Mouse (Mus musculus) midbrain, embryonic 13.5 days (tissue): Measurements from ENCODE around the gene Arid3a. TPM values are rescaled to one million over a fixed set of nuclear protein-coding genes. Genes with fewer than 3 reads are reported as not detected.
"Not testable (repeated sequence)": the region's sequence is repeated elsewhere in the genome, so short reads cannot be mapped to it uniquely, and the experiment has no call there.

Experiments
- ATAC-seq: fragments of 200-750 bp; cut with Nextera tagmentation; 2 replicates; pipeline ENCODE4 v1.8.0; 2017; ENCODE audit warnings: mild to moderate bottlenecking, moderate TSS enrichment, moderate library complexity
- H3K27ac ChIP-seq: fragments of 300-500 bp; sonication (generic); 2 replicates; pipeline ENCODE4 v1.5.1; 2015; ENCODE audit warnings: inconsistent platforms, mild to moderate bottlenecking, moderate library complexity
- H3K27me3 ChIP-seq: fragments of 300-500 bp; sonication (generic); 2 replicates; pipeline ENCODE4 v1.6.1; 2015; ENCODE audit warnings: mild to moderate bottlenecking, inconsistent platforms
- H3K36me3 ChIP-seq: fragments of 300-500 bp; sonication (generic); 2 replicates; pipeline ENCODE4 v1.6.1; 2015; ENCODE audit warnings: mild to moderate bottlenecking, inconsistent platforms
- H3K4me1 ChIP-seq: fragments of 300-500 bp; sonication (generic); replicated peaks from 2 replicates; pipeline ENCODE4 v1.6.1; 2015; ENCODE audit warnings: inconsistent platforms
- H3K4me2 ChIP-seq: fragments of 300-500 bp; sonication (generic); replicated peaks from 2 replicates; pipeline ENCODE4 v1.6.1; 2015; ENCODE audit warnings: moderate library complexity, mild to moderate bottlenecking, inconsistent platforms
- H3K4me3 ChIP-seq: fragments of 300-500 bp; sonication (generic); replicated peaks from 2 replicates; pipeline ENCODE4 v1.5.1; 2015; ENCODE audit warnings: mild to moderate bottlenecking, inconsistent platforms
- H3K9ac ChIP-seq: fragments of 300-500 bp; sonication (generic); replicated peaks from 2 replicates; pipeline ENCODE4 v1.6.1; 2015; ENCODE audit warnings: mild to moderate bottlenecking, inconsistent platforms
- H3K9me3 ChIP-seq: fragments of 300-500 bp; sonication (generic); 2 replicates; pipeline ENCODE4 v1.6.1; 2016; ENCODE audit warnings: mild to moderate bottlenecking, inconsistent platforms
- WGBS: fragments of 180-500 bp; shearing (Covaris S2); methylation state at CpG from one replicate; pipeline ENCODE4 v1.1.7; 2015; 5-methylcytosine and 5-hydroxymethylcytosine counted together
- polyA plus RNA-seq: library from polyadenylated mRNA; unstranded; fragments of >200 nt; fragmentation: Nextera tagmentation; extraction: Ambion mirVana; gene quantifications from 2 replicates; pipeline ENCODE4 v1.2.1, GENCODE M21; 2015

The Arid3a gene
- polyA plus RNA-seq, result 3.8 and 3.9 TPM in 2 replicates

GRCm38 (mm10) chr10:79926491-79927323 lies at the start of gene Arid3a:
Gene Arid3a (plus strand): TSS chr10:79927043.
- Histone ChIP-seq H3K4me2 (peak within 1 kb of the TSS; percentile 91), H3K36me3 (peaks cover 13% of the 10 kb centered on the region), H3K9me3 (no peaks in the 10 kb centered on the region), H3K27ac (peak within 1 kb of the TSS; percentile 89), H3K4me3 (peak within 1 kb of the TSS; percentile 81), H3K4me1 (peaks cover 43% of the 10 kb centered on the region), H3K9ac (peak within 1 kb of the TSS; percentile 87), H3K27me3 (peaks cover 22% of the 10 kb centered on the region)
- under 1% methylated on average over 63 of the region's 63 CpGs for WGBS
- ATAC-seq, result peak; percentile 63

DNA sequence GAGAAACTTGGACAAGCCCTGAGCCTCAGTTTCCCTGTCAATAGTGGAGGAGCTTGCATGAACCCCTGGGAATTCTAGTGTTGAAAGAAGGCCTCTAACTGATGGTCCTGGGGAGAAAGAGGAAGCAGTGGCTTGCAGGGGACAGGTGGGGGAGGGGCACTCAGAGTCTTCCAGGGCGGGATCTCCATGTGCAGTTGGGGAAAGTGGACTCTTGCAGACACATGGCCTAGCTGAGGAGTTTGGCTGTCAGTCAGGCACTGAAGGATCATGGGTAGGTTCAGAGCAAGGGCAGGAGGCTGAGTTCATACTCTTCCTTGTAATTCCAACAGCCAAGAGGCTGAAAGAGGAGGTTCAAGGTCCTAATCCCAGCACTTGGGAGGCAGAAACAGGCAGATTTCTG lies 49.7 kb upstream of the Arid3a start:
- Histone ChIP-seq H3K9ac (no peak overlapping the region), H3K27me3 (peaks cover 25% of the 10 kb centered on the region), H3K27ac (no peak overlapping the region), H3K4me1 (peaks cover 29% of the 10 kb centered on the region), H3K36me3 (0 out of 2 replicates have a peak, but pooled peaks cover 4% of the 10 kb centered on the region), H3K4me3 (no peak overlapping the region), H3K4me2 (no peak overlapping the region), H3K9me3 (no peaks in the 10 kb centered on the region)
- 56% methylated on average over 1 of the region's 1 CpGs for WGBS
- ATAC-seq, result no peak

- no peak for ATAC-seq
- no peak overlapping the region for H3K9ac ChIP-seq
- H3K9me3 ChIP-seq, result no peaks in the 10 kb centered on the region
- 40% methylated on average over 12 of the region's 12 CpGs for WGBS
- H3K4me3 ChIP-seq, result no peak overlapping the region
- H3K4me1 ChIP-seq, result peaks cover 28% of the 10 kb centered on the region
- peaks cover 31% of the 10 kb centered on the region for H3K27me3 ChIP-seq
- H3K36me3 ChIP-seq, result 0 out of 2 replicates have a peak, but pooled peaks cover 1% of the 10 kb centered on the region
- no peak overlapping the region for H3K4me2 ChIP-seq
- no peak overlapping the region for H3K27ac ChIP-seq
These were observed 49.1 kb upstream of the Arid3a start for GRCm38 (mm10) chr10:79877757-79878156.

GRCm38 (mm10) chr10:79879527-79879926 lies 47.3 kb upstream of the Arid3a start:
- H3K9me3 ChIP-seq, result no peaks in the 10 kb centered on the region
- H3K4me1 ChIP-seq, result peaks cover 23% of the 10 kb centered on the region
- H3K36me3 ChIP-seq, result no peaks in the 10 kb centered on the region
- peaks cover 40% of the 10 kb centered on the region for H3K27me3 ChIP-seq
- no peak overlapping the region for H3K4me3 ChIP-seq
- no peak overlapping the region for H3K4me2 ChIP-seq
- 46% methylated on average over 3 of the region's 3 CpGs for WGBS
- no peak overlapping the region for H3K27ac ChIP-seq
- H3K9ac ChIP-seq, result no peak overlapping the region
- ATAC-seq, result no peak

DNA sequence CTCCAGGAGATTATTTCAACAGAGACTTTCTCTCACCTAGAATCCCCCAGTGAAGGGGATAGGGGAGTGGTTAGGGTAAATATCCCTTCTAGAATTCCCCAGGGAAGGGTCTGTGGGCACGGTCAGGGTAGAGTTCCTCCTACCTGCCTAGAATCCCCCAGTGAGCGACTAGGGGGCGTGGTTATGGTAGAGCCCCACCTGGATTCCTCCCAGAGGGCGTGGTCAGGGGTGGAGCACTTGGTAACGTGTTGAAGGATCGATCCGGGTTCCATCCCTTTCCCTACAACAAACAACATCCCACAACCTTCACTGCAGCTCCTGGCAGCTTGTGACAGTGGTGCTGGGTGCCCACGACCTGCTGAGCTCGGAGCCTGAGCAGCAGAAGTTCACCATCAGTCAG lies 46.1 kb upstream of the Arid3a start:
- Histone ChIP-seq H3K4me2 (no peak overlapping the region), H3K9me3 (no peaks in the 10 kb centered on the region)
- WGBS, result 21% methylated on average over 9 of the region's 9 CpGs

GRCm38 (mm10) chr10:79881981-79882380 lies 44.9 kb upstream of the Arid3a start:
- Histone ChIP-seq H3K9ac (no peak overlapping the region; the same call in 1 of the 2 replicates), H3K36me3 (no peaks in the 10 kb centered on the region), H3K27me3 (peaks cover 40% of the 10 kb centered on the region), H3K4me1 (peaks cover 12% of the 10 kb centered on the region), H3K4me2 (peak overlapping the region; percentile 33), H3K4me3 (no peak overlapping the region; the same call in 1 of the 2 replicates), H3K27ac (no peak overlapping the region), H3K9me3 (no peaks in the 10 kb centered on the region)
- no peak for ATAC-seq
- 6% methylated on average over 22 of the region's 22 CpGs for WGBS

More for the DNA sequence above, 46.1 kb upstream of the Arid3a start:
- no peak overlapping the region for H3K27ac ChIP-seq
- H3K4me1 ChIP-seq, result peaks cover 12% of the 10 kb centered on the region
- no peaks in the 10 kb centered on the region for H3K36me3 ChIP-seq
- peaks cover 40% of the 10 kb centered on the region for H3K27me3 ChIP-seq
- ATAC-seq, result no peak
- H3K4me3 ChIP-seq, result no peak overlapping the region
- no peak overlapping the region for H3K9ac ChIP-seq

- WGBS, result 16% methylated on average over 22 of the region's 22 CpGs
- Histone ChIP-seq H3K36me3 (no peaks in the 10 kb centered on the region), H3K4me1 (peaks cover 12% of the 10 kb centered on the region), H3K27ac (no peak overlapping the region), H3K9me3 (no peaks in the 10 kb centered on the region), H3K4me3 (no peak overlapping the region), H3K9ac (no peak overlapping the region), H3K4me2 (no peak overlapping the region), H3K27me3 (peaks cover 40% of the 10 kb centered on the region)
- ATAC-seq, result peak; percentile 32; the same call in 1 of the 2 replicates
These were observed 43.4 kb upstream of the Arid3a start for GRCm38 (mm10) chr10:79883297-79884084.

DNA sequence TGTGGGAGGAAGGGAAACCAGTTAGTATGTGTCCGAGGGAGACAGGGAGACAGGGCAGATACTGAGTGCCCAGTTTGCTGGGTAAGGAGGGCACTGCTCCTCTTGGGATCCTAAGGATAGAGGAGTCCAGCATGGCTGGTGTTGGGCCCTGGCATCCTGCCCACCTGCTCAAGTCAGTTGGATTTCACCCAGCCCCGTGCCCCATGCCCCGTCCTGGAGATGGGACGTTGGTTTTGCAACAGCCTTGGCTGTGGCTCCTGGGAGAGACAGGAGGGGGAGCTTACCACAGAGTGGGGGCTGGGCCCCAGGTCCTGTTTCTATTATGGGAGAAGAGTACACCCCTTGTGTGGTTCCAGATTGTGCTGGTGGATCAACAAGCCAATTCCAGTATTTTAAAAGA lies 42.4 kb upstream of the Arid3a start:
- H3K9ac ChIP-seq, result no peak overlapping the region
- no peak for ATAC-seq
- H3K4me1 ChIP-seq, result peaks cover 12% of the 10 kb centered on the region
- H3K4me3 ChIP-seq, result no peak overlapping the region
- H3K36me3 ChIP-seq, result no peaks in the 10 kb centered on the region
- H3K27ac ChIP-seq, result no peak overlapping the region
- H3K9me3 ChIP-seq, result no peaks in the 10 kb centered on the region
- no peak overlapping the region for H3K4me2 ChIP-seq
- WGBS, result 68% methylated on average over 4 of the region's 4 CpGs
- peaks cover 39% of the 10 kb centered on the region for H3K27me3 ChIP-seq

- not testable (repeated sequence) for H3K9me3 ChIP-seq, H3K36me3 ChIP-seq, H3K4me3 ChIP-seq, H3K27ac ChIP-seq, H3K4me2 ChIP-seq, ATAC-seq, H3K9ac ChIP-seq
- 84% methylated on average over 3 of the region's 3 CpGs for WGBS
- Histone ChIP-seq H3K4me1 (peaks cover 12% of the 10 kb centered on the region), H3K27me3 (peaks cover 34% of the 10 kb centered on the region)
These were observed 41.9 kb upstream of the Arid3a start for GRCm38 (mm10) chr10:79884938-79885337.

- Histone ChIP-seq H3K36me3 (no peaks in the 10 kb centered on the region), H3K4me3 (no peak within 1 kb of the TSS), H3K4me1 (peaks cover 9% of the 10 kb centered on the region), H3K27me3 (peaks cover 33% of the 10 kb centered on the region), H3K27ac (no peak within 1 kb of the TSS), H3K9ac (no peak within 1 kb of the TSS), H3K9me3 (no peaks in the 10 kb centered on the region), H3K4me2 (no peak within 1 kb of the TSS)
- WGBS, result 87% methylated on average over 6 of the region's 6 CpGs
- no peak for ATAC-seq
These were observed 40.8 kb upstream of the Arid3a start, which contains the start of gene Elane for GRCm38 (mm10) chr10:79886054-79886453. Gene Elane (plus strand): TSS chr10:79886247.

DNA sequence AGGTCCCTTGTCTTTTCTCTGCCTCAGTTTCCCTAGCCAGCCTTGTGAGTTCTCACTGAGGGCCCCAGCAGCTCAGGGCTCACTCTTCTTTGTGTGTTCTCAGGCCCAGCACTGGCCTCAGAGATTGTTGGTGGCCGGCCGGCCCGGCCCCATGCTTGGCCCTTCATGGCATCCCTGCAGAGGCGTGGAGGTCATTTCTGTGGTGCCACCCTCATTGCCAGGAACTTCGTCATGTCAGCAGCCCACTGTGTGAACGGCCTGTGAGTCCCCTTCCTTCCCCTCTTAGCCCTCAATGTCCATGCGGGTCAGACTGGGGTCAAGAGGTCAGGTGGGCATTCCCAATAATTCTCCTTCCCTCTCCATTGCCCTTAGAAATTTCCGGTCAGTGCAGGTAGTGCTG lies 40.2 kb upstream of the Arid3a start:
- Histone ChIP-seq H3K4me2 (no peak overlapping the region), H3K9ac (no peak overlapping the region), H3K9me3 (no peaks in the 10 kb centered on the region), H3K4me1 (peaks cover 9% of the 10 kb centered on the region), H3K4me3 (no peak overlapping the region), H3K36me3 (no peaks in the 10 kb centered on the region), H3K27me3 (peaks cover 30% of the 10 kb centered on the region), H3K27ac (no peak overlapping the region)
- 85% methylated on average over 8 of the region's 8 CpGs for WGBS
- no peak for ATAC-seq

- 98% methylated on average over 2 of the region's 2 CpGs for WGBS
- Histone ChIP-seq H3K27ac (no peak overlapping the region), H3K4me1 (no peaks in the 10 kb centered on the region), H3K9ac (no peak overlapping the region), H3K4me3 (no peak overlapping the region), H3K4me2 (no peak overlapping the region), H3K9me3 (no peaks in the 10 kb centered on the region), H3K36me3 (peaks cover 3% of the 10 kb centered on the region), H3K27me3 (peaks cover 10% of the 10 kb centered on the region; the same call in 1 of the 2 replicates)
- ATAC-seq, result no peak
These were observed 37.5 kb upstream of the Arid3a start for GRCm38 (mm10) chr10:79889386-79889785.
